Mouse (Mus musculus): Measurements from ENCODE around the gene Cyfip1.
"Not testable (repeated sequence)": the region's sequence is repeated elsewhere in the genome, so short reads cannot be mapped to it uniquely, and the experiment has no call there.

Cyfip1 gene

DNA sequence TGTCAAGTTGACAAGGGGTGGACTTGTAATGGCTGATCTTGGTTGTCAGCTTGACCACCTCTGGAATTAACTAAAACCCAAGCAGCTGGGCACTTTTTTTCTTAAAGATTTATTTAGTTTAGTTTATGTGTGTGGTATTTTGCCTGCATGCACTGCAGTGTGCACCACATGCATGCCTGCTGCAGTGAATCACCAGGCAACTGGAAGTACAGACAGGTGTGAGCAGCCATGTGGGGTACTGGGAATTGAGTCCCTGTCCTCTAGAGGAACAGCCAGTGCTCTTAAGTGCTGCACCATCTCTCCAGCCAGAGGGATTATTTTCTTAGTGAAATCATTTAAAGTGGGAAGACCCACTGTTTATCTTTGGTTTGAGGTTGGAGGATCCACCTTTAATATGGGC, 23.5 kb downstream of the Cyfip1 start:
- DNase-seq (ENCODE audit: low spot score in 2 of 2): no peak

DNA sequence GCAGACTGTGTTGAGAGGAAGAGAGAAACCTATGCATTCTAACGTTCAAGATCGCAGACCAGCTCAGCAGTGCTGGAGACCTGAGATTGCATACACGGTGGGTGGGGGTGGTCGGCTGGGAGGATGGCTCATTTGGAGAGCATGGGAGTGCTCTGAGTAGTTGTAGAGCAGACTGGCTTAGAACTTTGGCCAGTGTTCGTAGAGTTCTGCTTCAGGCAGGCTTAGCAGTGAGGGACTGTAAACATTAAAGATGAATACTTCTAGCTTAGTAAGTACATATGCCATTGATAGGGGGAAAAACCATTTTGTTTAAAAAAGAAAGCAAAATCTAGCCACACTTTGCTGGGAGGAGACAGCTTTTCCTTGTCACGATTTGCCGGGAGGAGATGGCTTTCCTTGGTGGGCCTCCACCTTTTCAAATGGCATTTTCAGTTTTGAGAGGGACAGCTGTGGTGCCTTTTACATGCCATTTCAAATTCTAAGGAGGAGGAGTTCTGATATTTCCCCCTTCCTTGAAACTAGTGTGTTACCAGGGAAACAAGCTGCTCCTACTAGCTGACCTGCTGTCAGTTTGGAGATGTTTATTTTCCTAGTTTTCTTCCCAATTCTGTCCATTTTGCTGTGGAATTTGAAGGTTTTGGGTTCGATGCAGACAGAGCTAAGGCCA, 24.3 kb downstream of the Cyfip1 start:
- DNase-seq (ENCODE audit: low spot score in 2 of 2): no peak

DNA sequence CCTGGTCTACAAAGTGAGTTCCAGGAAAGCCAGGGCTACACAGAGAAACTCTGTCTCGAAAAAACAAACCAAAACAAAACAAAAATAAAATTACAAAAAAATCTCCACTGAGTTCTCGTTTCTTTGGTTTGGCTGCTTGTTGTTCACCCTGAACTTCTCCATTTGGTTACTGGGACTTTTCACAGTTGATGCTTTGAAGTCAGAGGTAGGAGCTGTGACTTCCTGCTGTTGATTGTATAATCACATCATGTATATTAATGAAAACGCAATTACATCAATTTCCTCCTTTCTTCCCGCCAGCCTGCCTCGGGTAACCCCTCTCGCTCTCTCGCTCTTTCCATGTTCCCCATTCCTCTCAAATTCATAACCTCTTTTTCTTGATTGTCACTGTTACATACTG, 26.7 kb downstream of the Cyfip1 start:
- DNase-seq (ENCODE audit: low spot score in 2 of 2): no peak

DNA sequence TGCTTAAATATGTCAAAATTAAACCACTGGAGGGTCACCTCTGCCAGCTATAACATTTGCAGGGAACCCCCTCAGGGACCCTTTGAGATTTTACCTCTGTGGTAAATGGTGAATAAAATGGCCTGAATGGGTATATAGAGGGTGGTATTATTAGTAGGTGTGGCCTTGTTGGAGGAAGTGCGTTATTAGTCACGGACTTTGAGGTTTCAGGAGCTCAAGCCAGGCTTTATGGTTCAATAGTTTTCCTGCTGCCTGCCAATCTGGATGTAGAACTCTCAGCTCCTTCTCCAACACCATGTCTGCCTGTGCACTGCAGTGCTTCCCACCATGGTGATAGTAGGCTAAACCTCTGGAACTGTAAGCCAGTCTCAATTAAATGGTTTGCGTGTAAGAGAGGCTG, 27.7 kb downstream of the Cyfip1 start:
- DNase-seq (ENCODE audit: low spot score in 2 of 2): no peak

DNA sequence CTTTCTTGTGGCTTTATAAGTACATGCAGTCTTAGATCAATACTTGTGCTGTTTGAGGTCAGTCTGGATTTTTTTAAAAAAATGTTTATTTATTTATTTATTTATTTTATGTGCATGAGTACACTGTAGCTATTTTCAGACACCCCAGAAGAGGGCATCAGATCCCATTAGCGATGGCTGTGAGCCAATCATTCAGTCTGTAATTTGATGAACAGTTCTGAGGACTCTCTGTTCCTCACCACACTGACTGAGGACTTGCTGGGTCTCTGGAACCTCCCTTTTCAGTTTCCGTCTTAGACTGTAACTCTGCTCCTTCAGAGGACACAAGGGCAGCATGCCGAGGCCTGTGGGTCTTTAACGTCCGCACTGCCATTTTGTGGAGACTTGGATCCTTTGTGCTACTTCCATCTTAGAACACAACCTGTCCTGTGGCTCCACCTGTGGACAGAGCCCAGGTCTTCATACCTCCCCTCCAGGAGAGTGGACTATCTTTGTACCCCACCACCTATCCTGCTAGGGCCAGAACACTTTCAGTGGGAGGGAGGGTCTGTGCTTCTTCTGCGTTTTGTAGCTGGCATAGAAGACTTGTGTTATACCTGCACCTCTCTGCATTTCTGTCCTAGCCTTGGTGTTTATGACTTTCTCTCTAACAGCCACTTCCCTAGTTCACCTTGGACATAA, 28.9 kb downstream of the Cyfip1 start:
- no peak for DNase-seq (ENCODE audit: low spot score in 2 of 2)

DNA sequence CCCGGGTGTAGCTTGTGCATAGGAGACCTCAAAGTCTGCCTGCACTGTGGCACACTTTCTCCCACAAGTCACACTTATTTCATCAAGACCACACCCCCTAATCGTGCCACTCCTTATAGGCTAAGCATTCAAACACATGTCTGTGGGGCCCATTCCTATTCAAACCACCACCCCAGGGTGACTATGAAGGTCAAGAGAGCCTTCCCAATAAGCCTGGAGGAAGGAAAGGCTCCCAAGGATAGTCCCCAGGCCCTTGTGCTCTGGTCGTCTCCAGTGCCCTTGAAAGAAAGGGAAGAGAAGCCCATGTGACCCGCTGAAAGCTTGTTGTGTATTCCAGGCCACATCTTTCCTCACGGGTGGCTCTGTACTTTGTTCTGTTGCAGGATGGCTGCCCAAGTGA, 29.9 kb downstream of the Cyfip1 start:
- no peak for DNase-seq (ENCODE audit: low spot score in 2 of 2)

DNA sequence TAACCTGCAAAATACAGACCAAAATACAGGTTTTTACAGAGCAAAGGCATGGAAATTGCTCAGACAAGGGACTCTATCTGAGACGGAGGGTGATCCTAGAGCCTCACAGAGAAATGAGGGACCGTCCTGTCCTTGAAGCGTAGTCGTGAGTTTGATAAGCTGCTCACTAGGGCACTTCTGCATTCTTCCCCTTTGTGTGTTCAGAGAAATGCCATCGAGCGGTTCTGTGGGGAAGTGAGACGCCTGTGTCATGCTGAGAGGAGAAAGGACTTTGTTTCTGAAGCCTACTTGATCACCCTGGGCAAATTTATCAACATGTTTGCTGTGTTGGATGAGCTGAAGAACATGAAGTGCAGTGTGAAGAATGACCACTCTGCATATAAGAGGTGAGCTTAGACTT, 33.2 kb downstream of the Cyfip1 start:
- no peak for DNase-seq (ENCODE audit: low spot score in 2 of 2)

DNA sequence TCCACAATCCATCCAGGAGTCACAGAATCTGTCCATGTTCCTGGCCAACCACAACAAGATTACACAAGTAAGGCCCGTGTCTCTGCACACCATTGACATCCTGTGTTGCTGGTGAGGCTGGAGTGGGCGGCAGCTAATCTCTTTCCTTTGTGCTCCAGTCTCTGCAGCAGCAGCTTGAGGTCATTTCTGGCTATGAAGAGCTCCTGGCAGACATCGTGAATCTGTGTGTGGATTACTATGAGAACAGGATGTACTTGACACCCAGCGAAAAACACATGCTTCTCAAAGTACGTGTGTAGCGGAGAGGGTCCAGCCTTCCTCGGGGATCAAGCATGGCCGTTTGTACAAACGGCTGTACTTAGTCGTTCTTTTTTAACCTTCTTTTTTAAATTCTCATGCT, 36.2 kb downstream of the Cyfip1 start:
- no peak for DNase-seq (ENCODE audit: low spot score in 2 of 2)

DNA sequence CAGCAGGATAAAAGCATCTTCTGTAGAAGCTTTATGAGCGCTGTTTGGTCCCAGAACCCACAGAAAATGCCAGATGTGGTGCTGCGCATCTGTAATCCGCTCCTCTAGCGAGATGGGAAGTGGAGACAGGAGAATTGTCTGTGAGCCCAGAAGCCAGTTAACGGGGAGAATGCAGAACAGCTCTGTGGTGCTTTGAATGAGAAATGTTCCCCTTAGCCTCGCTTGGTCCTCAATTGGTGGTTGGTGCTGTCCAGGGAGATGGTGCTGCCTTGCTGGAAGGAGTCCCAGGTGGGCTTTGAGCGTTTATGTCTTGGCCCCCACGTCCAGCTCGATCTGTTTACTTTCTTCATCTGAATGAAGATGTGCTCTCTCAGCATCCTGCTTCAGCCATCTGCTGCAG, 39.3 kb downstream of the Cyfip1 start:
- no peak for DNase-seq (ENCODE audit: low spot score in 2 of 2)

DNA sequence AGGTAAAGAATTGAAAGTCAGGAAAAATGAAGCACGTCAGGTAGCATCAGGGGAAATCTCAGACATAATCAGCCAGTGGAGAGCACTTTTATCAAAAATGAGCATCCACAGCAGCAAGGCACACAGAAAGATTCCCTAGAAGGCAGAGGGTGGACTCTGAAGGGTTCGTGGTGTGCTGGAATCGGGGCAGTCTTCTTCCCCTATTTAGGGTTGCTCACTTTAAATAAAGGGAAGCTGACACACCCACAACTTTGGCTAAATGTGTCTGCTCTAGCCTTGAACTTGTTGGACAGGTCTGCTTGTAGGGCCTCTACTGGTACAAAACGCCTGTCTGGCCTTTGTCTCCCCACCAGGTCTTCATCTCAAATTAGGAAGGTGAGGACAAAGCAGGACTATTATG, 47.1 kb downstream of the Cyfip1 start:
- no peak for DNase-seq (ENCODE audit: low spot score in 2 of 2)

DNA sequence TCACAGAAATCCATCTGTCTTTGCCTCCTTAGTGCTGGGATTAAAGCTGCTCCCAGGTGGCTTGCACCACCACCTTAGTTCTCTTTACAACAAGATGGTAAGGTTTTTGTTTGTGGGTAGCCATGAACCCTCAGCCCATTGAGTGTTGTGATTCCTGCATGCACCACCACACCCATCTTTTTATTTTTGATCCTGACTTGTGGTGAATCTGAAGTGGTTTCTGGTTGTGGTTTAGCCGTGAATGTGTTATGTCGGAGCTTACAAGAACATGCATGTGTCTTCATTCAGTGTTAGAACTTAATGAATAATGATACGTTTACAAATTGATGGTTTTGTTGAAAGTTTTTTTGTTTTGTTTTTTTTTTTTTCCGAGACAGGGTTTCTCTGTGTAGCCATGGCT, 48.5 kb downstream of the Cyfip1 start:
- no peak for DNase-seq (ENCODE audit: low spot score in 2 of 2)

DNA sequence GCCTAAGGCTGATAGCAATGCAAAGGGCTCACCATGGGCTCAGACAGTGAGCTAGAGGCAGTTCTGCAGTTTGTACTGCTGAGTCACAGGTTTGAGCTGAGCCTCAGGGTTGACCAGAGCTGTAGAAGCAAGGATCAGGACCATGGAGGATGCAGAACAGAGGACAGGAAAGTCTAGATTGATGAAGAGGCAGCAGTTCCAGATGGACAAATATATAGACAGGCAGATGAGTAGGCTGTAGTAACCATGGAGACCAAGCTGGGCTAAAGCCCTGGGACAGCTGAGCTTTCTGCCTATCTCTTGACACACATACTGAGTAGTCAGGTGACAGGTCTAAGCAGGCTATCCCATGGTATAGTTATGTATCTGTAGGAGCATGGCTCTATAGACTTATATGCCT, 49.2 kb downstream of the Cyfip1 start:
- DNase-seq (ENCODE audit: low spot score in 2 of 2): peak in 1 of 2 experiments; percentile 54

DNA sequence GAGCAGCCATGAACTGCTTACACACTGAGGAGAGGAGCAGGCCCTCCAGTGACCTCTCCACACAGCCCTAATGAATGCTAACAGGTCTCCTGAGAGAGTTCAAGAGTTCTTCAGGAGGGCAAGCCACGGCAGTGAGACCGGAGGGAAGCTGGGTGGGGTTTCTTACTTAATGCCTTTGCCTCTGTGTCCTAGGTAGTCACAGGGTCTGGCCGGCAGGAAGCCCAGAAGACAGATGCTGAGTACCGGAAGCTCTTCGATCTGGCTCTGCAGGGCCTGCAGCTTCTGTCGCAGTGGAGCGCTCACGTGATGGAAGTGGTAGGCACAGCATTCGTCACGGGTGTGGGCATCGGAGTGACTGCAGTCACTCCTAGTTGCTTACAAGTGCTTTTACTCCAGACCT, 50.3 kb downstream of the Cyfip1 start:
- no peak for DNase-seq (ENCODE audit: low spot score in 2 of 2)

DNA sequence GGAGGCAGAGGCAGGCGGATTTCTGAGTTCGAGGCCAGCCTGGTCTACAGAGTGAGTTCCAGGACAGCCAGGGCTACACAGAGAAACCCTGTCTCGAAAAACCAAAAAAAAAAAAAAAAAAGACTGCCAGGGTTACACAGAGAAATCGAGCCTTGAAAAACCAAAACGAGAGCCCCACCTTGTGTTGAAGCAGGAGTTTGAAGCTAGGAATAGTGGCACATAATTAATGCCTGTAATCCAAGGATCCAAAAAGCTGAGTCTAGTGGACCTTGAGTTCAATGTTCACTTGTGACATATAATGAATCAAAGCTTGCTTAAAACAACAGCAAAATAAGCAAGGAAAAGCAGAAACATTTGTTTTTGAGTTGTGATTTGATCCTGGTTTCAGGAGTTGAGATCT, 62.2 kb downstream of the Cyfip1 start:
- no peak for DNase-seq (ENCODE audit: low spot score in 2 of 2)

DNA sequence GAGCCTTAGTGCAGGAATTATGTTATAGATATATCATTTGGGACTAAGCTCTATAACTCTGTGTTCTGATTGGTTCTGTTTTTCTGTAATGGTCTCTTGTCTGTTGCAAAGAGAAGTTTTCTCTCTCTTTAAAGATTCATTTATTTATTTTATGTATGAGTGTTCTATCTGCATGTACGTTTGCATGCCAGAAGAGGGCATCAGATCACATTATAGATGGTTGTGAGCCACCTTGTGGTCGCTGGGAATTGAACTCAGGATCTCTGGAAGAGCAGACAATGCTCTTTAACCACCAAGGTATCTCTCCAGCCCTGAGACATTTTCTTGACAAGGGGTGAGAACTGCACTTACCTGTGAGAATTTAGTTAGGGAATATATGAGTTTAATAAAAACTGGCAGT, 63.9 kb downstream of the Cyfip1 start:
- no peak for DNase-seq (ENCODE audit: low spot score in 2 of 2)

DNA sequence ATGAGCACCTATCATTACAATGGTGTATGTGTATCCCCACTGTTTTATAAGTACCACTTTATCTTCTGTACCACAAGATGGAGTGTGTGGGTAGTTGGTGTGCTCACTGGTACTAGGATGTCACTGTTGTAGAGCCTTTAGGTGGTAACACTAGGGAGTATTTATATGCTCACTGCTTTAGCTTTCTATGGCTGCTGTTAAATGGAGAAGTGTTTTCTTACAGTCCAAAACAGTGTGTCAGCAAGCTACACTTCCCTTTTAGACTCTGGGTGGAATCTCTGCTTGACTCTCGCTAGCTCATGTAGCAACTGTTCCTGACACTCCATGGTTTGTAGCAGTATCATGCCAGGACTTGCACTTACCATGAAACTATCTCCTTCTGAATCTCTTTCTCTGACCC, 68.0 kb downstream of the Cyfip1 start:
- no peak for DNase-seq (ENCODE audit: low spot score in 2 of 2)

DNA sequence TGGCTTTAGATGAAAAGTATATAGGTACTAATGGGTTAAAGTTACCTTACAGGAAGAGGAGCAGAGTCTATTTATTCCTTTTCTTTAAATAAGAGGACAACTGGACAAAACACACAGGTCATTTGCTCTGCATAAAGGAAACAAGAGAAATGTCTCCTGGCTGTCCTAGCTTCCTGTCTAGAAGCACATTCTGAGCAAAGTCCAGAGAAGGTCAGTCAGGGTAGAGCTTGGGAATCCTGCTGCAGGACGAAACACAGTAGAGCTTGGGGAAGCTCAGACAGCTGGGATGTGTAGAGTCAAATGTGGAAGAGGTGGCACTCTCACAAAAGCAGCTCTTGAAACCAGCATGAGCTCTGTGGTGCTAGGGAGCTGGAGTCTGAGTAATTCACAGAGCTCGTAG, 68.8 kb downstream of the Cyfip1 start:
- DNase-seq (ENCODE audit: low spot score in 2 of 2): no peak

DNA sequence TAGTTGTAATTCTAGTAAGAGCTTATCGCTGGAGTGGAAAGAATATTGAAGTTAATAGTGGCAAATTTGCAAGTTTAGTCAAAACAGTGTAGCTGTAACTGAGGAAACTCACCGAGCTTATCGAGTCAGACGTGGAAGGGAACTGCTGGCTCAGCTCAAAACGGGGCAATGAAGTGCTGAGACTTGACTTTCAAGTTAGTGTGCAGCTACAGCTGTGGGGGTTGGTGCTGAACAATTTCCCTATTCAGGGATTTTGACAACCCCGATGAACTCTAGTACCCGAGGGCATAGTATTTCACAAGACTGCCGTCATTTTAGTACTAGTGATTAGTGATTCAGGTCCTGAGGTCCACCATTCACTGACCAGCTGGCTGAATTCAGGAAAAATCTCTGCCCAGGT, 69.8 kb downstream of the Cyfip1 start:
- DNase-seq (ENCODE audit: low spot score in 2 of 2): no peak

DNA sequence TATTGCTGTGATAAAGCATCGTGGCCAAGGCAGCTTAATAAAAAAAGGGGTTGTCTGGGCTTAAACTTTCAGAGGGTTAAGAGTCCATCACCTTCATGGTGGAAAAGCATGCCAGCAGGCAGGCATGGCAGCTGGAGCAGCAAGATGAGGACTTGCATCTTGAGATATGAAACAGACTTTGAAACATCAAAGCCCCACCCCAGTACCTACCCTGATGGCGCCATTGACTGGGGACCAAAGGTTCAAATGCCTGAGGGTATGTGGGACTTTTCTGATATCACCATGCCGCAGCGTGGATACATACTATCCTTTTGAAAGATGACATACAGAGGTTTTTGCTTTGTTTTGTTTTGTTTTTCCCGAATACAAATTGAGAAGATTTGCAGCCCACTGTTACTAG, 70.6 kb downstream of the Cyfip1 start:
- no peak for DNase-seq (ENCODE audit: low spot score in 2 of 2)

DNA sequence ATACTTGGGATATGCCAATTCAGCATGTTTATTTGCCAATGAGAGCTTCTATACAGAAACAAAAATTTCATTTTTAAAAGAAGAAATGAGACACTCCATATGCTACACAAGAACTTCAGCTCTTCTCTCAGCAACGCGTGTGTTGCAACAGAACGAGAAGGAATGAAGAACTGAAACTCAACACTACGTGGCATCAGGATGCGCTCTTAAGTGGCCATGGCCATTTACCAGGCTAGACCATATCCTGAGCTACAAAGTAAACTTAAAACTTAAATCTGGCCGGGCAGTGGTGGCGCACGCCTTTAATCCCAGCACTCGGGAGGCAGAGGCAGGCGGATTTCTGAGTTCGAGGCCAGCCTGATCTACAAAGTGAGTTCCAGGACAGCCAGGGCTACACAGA, 76.8 kb downstream of the Cyfip1 start:
- not testable (repeated sequence) for DNase-seq (ENCODE audit: low spot score in 2 of 2)

DNA sequence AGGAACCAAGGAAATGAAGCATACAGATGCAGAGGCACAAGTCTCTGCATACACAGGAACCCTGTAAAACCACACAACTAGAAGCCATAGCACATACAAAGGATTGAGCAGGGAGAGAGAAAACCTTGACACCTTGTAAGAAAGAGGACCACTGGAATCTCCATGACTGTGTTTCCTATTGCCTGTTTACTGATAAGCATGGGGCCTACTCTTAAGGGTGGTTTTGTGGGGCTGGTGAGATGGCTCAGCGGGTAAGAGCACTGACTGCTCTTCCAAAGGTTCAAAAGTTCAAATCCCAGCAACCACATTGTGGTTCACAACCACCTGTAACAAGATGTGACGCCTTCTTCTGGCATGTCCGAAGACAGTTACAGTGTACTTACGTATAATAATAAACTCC, 85.7 kb downstream of the Cyfip1 start:
- no peak for DNase-seq (ENCODE audit: low spot score in 2 of 2)

DNA sequence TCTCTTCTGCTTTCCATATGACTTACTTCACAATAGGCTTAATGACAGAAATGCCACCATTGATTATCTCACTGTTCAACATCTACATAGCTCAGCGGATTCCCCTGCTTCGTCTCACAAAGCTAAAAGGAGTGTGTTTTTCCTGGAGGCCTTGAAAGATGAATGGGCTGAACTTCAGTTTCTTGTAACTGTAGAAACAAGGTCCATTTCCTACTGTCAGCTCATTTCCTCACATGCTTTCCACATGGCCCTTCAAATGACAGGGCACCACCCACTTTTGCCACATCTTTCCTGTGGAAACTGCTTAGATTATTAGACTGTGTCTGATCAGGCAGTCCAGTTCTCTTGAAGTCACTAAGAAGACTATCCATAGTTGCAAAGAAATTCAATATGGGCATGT, 87.1 kb downstream of the Cyfip1 start:
- DNase-seq (ENCODE audit: low spot score in 2 of 2): no peak

DNA sequence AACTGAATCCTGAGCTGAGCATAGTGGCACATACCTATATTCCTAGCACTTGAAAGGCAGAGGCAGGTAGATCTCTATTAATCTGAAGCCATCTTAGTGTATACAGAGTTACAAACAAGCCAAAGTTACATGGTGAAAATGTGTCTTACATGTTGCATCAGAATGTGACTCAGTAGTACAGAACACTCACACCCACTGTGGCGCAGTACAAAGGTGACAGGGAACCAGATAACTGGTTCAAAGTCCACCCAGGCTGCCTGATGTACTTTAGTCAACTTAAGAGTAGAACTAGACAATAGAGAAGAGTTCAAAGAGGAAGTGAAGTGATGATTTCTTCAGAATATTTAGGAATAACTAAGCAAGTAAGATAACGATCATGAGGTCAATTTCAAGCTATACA, 93.5 kb downstream of the Cyfip1 start:
- DNase-seq (ENCODE audit: low spot score in 2 of 2): no peak

DNA sequence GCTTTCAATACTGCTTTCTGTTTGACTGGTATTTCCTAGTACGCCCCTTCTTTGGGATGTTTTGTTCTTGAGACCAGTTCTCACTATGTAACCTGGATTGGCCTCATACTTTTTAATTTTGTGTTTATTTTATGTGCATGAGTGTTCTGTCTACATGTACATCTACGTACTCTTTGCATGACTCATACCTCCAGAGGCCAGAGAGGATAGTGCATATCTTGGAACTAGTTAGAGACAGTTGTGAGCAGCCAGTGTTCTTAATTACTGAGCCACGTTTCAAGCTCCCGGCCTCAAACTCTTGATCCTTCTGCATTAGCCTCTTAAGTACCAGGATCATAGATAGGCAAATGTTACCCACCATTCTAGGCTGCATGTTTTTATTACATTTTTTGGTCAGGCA, 96.8 kb downstream of the Cyfip1 start:
- DNase-seq (ENCODE audit: low spot score in 2 of 2): no peak
